Mouse (Mus musculus) myocyte (in vitro differentiated cells): ENCODE measurements at regions not wholly inside any gene's neighbourhood (a gene's known extent, or its start where the extent isn't known, plus 50 kb on each side); places are given as distances from the start of the nearest gene placed in this dataset.

Source experiments
- MAX ChIP-seq: IDR thresholded peaks from one replicate; pipeline ENCODE4 v1.6.1; 2011; ENCODE audit warnings: low read depth, mild to moderate bottlenecking, control low read depth
- MYOD1 ChIP-seq, 3 experiments: IDR thresholded peaks; one replicate each; pipeline ENCODE4 v1.6.1; 2011; ENCODE audit warnings: control low read depth in 2 of 3, low read depth in 2 of 3, mild to moderate bottlenecking in 2 of 3, moderate library complexity in 1 of 3; ENCODE audit not compliant: insufficient read length in 2 of 3, control insufficient read depth in 1 of 3
- MYOG ChIP-seq, 3 experiments: IDR thresholded peaks; one replicate each; pipeline ENCODE4 v1.6.1; 2011; ENCODE audit warnings: control low read depth in 2 of 3, low read depth in 2 of 3, mild to moderate bottlenecking in 2 of 3; ENCODE audit not compliant: insufficient read length in 2 of 3, control insufficient read depth in 1 of 3, insufficient read depth in 1 of 3
- POLR2A ChIP-seq: IDR thresholded peaks from one replicate; pipeline ENCODE4 v1.6.1; 2011; ENCODE audit warnings: low read depth, mild to moderate bottlenecking, control low read depth, moderate library complexity; ENCODE audit not compliant: insufficient read length
- POLR2AphosphoS2 ChIP-seq: IDR thresholded peaks from one replicate; pipeline ENCODE4 v1.6.1; 2011; ENCODE audit warnings: low read depth, control low read depth; ENCODE audit not compliant: insufficient read length
- USF1 ChIP-seq: IDR thresholded peaks from one replicate; pipeline ENCODE4 v1.6.1; 2011; ENCODE audit warnings: low read depth, mild to moderate bottlenecking, control low read depth, moderate library complexity

DNA sequence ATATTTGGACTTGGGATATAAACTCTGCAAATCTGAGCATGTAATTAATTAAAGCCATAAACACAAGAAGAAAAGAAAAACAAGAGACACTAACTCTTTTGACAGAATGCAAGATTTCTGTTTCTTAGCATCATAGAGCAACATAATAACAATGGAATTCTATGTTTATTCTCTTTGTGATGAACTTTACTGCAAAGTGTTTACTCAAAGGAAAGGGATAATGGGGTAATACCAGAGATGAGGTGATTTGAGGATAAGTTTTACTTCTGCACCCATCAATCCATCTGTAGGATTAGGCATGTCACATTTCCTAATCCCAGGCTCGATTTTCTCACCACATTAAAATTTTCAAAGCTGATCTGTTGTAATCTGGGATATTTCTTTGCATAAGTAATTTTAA, 433.8 kb downstream of the Gm4340 start:
- TF ChIP-seq MYOD1 (IDR thresholded peaks at IDR 0.05; ENCODE audit: control insufficient read depth in 1 of 3, insufficient read length in 2 of 3, low read depth in 2 of 3) (no peak), MAX (no peak), POLR2AphosphoS2 (no peak), USF1 (no peak), POLR2A (no peak), MYOG (IDR thresholded peaks at IDR 0.05; ENCODE audit: control insufficient read depth in 1 of 3, insufficient read depth in 1 of 3, insufficient read length in 2 of 3, low read depth in 2 of 3) (no peak)
